Mouse (Mus musculus) T-cell, adult 2 months (primary cell): ENCODE results near the gene Unc45a.

Experiments used
- DNase-seq: peaks from one replicate; pipeline ENCODE4 v3.0.0; 2022; ENCODE audit warnings: low spot score

Unc45a gene

DNA sequence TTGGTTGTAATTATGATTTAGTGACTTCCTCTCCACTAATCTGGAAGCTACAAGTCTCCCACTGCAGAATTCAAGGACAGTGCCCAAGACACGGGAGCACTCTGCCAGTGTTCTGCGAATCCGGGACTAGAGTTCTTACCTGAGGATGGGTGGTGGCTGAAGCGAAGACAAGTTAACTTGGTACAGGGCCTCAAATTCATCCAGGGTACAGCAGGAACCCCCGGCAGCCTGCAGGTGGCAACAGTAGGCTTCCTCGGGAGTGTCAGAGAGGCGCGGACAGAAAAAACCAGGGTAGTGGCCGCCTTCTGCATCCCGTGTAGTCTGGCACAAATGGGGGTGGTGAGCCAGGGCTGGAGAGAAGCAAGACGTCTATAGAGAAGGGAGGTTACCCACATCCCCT is at the start of gene Unc45a:
Gene Unc45a (minus strand): TSS at position 213 of the 400 bp plus-strand sequence.
- DNase-seq: peak; percentile 78

- no peak for DNase-seq
Measured at GRCm38 (mm10) chr7:80387633-80388543, 47.1 kb upstream of the Unc45a start, which contains the start of gene Fes. TSS of gene Fes (minus strand) at chr7:80387946.

GRCm38 (mm10) chr7:80387033-80387632 is 46.3 kb upstream of the Unc45a start:
- no peak for DNase-seq

GRCm38 (mm10) chr7:80386235-80386930 is 45.6 kb upstream of the Unc45a start:
- peak; percentile 76 for DNase-seq

DNA sequence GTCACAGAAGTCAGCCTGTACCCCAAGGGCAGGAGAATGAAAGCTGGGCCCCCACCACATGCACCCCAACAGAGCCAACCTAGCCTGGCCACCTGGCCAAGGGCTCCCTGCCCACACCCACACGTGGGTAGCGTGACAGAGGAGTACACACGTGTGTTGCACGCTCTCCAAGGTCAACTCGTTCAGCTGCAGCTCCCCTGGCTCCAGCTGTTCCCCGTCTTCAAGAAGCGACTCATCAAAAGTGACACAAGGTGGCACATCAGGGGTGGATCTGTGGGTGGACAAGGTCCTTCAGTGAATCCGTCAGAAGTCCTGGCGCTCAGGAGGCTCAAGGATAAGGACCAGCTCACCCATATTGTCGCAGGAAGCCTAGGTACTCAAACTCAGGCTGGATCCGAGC is 42.1 kb upstream of the Unc45a start:
- DNase-seq: no peak

- peak; percentile 38 for DNase-seq
Measured at GRCm38 (mm10) chr7:80379531-80379930, 38.7 kb upstream of the Unc45a start.

- DNase-seq: peak; percentile 68
Measured at GRCm38 (mm10) chr7:80377471-80377870, 36.7 kb upstream of the Unc45a start.

DNA sequence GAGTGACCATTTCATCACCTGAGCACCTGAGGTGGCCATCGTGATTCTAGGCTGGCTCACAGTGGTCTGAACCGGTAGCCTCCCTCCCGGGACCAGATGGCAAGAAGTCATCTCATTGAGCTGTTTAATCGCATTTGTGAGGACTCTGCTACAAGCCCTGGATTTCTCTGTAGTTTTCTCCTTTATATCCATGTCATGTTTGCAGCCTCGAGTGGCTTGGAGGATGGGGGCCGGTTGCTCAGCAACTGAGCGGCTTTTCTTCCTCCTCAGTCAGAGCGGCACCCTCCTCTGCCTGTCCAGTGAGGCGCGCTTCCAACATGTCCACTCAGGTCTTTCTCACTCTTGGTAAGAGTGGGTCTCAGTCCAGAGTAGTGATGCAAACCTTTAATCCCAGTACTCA is 35.4 kb upstream of the Unc45a start:
- DNase-seq: no peak

DNA sequence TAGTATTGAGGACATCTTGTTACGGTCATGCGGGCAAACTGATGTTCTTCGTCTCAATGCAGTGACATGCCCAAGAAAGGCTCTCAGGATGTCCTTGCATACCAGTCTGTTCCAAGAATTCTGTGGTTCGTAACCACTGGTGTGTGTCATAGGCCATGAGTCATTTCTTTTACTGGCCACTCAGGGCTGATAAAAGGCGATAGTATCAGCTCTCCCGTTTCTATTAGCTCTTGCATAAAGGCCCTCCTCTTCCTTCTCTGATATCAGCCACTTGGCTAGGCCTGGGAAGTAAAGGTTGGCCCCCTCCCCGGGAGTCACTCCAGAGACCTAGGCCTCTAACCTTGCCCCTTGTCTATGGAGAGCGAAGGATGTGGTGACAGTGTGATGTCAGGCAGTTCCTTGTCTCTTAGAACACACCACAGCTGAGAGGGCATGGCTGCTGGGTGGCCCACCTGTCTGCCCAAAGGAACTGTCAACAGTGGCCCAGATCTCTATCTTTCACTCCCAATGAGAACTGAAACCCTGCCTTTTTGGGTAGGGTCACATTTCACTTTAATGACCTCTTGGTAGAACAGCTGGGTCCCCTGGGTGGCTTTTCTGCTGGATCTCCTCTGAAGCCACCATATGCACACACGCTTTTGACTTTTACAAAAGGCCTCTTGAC is 34.7 kb upstream of the Unc45a start:
- no peak for DNase-seq

DNA sequence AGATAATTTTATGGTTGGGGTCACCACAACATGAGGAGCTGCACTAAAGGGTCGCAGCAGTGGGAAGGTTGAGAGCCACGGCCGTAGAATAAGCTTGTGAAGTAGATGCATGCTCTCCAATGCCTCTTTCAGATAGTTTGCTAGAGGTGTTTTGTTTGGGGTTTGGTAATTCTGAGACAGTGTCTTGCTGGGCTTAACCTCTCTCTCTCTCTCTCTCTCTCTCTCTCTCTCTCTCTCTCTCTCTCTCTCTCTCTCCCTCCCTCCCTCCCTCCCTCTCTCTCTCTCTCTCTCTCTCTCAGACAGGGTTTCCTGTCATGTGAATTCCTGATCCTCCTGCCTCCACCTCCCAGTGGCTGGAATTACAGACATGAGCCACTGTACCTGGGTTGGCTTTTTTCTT is 33.9 kb upstream of the Unc45a start:
- DNase-seq: no peak

- DNase-seq: no peak
Measured at GRCm38 (mm10) chr7:80374280-80374679, 33.5 kb upstream of the Unc45a start.

DNA sequence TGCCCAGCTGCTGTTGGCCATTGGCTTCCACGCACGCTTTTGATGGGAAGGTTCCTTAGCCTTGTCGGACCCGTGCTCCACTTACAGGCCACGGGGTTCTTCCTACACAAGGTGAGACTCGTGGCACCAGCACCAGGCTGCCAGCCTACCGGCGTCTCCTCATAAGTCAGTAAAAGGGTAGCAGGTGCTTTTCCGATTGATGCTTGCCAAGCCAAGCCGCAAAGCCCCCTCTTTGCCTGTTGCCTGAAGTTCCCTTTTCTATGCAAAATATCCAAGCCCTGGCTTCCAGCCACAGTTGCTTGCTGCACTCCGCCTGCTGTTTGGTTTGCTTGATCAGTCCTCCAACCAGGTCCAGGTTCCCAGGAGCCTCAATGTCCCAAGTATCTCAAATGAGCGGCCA is 33.0 kb upstream of the Unc45a start:
- DNase-seq: no peak

- DNase-seq: no peak
Measured at GRCm38 (mm10) chr7:80373352-80373751, 32.5 kb upstream of the Unc45a start.

DNA sequence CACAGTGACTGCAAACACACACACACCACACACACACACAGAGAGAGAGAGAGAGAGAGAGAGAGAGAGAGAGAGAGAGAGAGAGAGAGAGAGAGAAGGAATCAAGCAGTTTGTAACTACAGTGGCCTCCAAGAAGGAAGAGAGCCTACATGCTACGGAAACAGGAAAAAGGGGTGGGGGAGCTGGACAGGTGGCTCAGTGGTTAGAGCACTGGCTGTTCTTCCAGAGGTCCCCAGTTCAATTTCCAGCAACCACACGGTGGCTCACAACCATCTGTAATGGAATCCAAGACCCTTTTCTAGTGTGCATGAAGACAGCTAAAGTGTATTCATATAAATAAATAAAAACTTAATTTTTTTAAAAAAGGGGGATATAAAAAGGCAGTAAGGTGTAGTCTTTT is 31.9 kb upstream of the Unc45a start:
- no peak for DNase-seq

- DNase-seq: no peak
Measured at GRCm38 (mm10) chr7:80372166-80372565, 31.4 kb upstream of the Unc45a start.

GRCm38 (mm10) chr7:80371041-80371751 is 30.4 kb upstream of the Unc45a start, which contains the start of gene Man2a2:
TSS of gene Man2a2 (minus strand) at chr7:80371375.
- peak; percentile 78 for DNase-seq

GRCm38 (mm10) chr7:80370649-80371040 is 29.8 kb upstream of the Unc45a start:
- peak; percentile 88 for DNase-seq

- peak; percentile 22 for DNase-seq
Measured at GRCm38 (mm10) chr7:80369967-80370431, 29.2 kb upstream of the Unc45a start.

- DNase-seq: peak; percentile 8
Measured at GRCm38 (mm10) chr7:80369461-80369860, 28.7 kb upstream of the Unc45a start.

GRCm38 (mm10) chr7:80368635-80369421 is 28.0 kb upstream of the Unc45a start:
- peak; percentile 45 for DNase-seq
